Mouse (Mus musculus) limb, embryonic 14.5 days (tissue): ENCODE measurements at regions not wholly inside any gene's neighbourhood (a gene's known extent, or its start where the extent isn't known, plus 50 kb on each side); places are given as distances from the start of the nearest gene placed in this dataset.
"Not testable (repeated sequence)": the region's sequence is repeated elsewhere in the genome, so short reads cannot be mapped to it uniquely, and the experiment has no call there.

ENCODE experiments used
- ATAC-seq: fragments of 200-750 bp; cut with Nextera tagmentation; 2 replicates; pipeline ENCODE4 v1.8.0; 2017; ENCODE audit warnings: low read depth, moderate number of reproducible peaks, moderate TSS enrichment; ENCODE audit not compliant: low FRiP score
- DNase-seq: peaks from one replicate; pipeline ENCODE4 v3.0.0-alpha.2; 2015; ENCODE audit warnings: low spot score
- H3K27ac ChIP-seq: fragments of 300-500 bp; sonication (generic); replicated peaks from 2 replicates; pipeline ENCODE4 v1.5.1; 2014; ENCODE audit warnings: low read depth, mild to moderate bottlenecking, low read length, moderate library complexity, mixed read lengths
- H3K27me3 ChIP-seq: fragments of 300-500 bp; sonication (generic); 2 replicates; pipeline ENCODE4 v1.6.1; 2014; ENCODE audit warnings: low read length, mixed read lengths; ENCODE audit not compliant: control insufficient read depth, insufficient read depth
- H3K36me3 ChIP-seq: fragments of 300-500 bp; sonication (generic); 2 replicates; pipeline ENCODE4 v1.6.1; 2014; ENCODE audit warnings: mild to moderate bottlenecking, low read length, moderate library complexity, mixed read lengths; ENCODE audit not compliant: control insufficient read depth, insufficient read depth
- H3K4me1 ChIP-seq: fragments of 300-500 bp; sonication (generic); 2 replicates; pipeline ENCODE4 v1.6.1; 2014; ENCODE audit warnings: antibody characterized with exemption, low read length, mixed read lengths; ENCODE audit not compliant: control insufficient read depth, insufficient read depth
- H3K4me2 ChIP-seq: fragments of 300-500 bp; sonication (generic); replicated peaks from 2 replicates; pipeline ENCODE4 v1.6.1; 2014; ENCODE audit warnings: low read depth, mild to moderate bottlenecking, low read length, moderate library complexity; ENCODE audit not compliant: severe bottlenecking
- H3K4me3 ChIP-seq: fragments of 300-500 bp; sonication (generic); replicated peaks from 2 replicates; pipeline ENCODE4 v1.5.1; 2014; ENCODE audit warnings: low read length
- H3K9ac ChIP-seq: fragments of 300-500 bp; sonication (generic); 2 replicates; pipeline ENCODE4 v1.6.1; 2014; ENCODE audit warnings: mild to moderate bottlenecking, low read depth, low read length, moderate library complexity; ENCODE audit not compliant: severe bottlenecking
- H3K9me3 ChIP-seq: fragments of 300-500 bp; sonication (generic); 2 replicates; pipeline ENCODE4 v1.6.1; 2016; ENCODE audit warnings: low read length; ENCODE audit not compliant: control insufficient read depth
- POLR2A ChIP-seq: fragments of 200-500 bp; IDR thresholded peaks from 2 replicates; pipeline ENCODE4 v1.8.0; 2012; ENCODE audit warnings: inconsistent platforms, mild to moderate bottlenecking, moderate library complexity, borderline replicate concordance; ENCODE audit not compliant: insufficient read depth, insufficient read length; ENCODE audit errors: extremely low read depth
- WGBS: fragments of 180-500 bp; shearing (Covaris S2); extraction: QIAGEN DNeasy Blood & Tissue Kit; methylation state at CpG from one replicate; pipeline ENCODE4 v1.1.7; 2014; 5-methylcytosine and 5-hydroxymethylcytosine counted together

DNA sequence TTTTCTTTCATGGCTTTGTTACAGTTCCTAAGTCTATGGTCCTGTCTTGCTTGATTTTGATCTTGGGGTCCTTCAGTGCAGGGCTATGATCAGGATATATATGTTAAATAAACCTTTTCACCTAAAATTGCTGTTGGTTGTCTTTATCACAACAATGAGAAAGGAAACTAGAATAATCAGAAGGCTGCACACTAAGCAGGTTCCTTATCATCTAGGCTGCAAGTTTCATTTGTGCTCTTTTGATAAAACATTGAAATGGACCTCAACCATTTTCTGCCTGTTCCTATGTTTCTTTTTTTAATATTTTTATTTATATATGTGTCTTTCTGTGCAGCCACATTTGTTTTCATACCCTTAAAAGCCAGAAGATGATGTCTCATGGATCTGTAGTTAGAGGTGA lies 137.3 kb upstream of the 1700008P02Rik start:
- Histone ChIP-seq H3K27me3 (no peaks in the 10 kb centered on the region), H3K4me1 (no peaks in the 10 kb centered on the region), H3K27ac (no peak overlapping the region), H3K9ac (no peak overlapping the region), H3K36me3 (no peaks in the 10 kb centered on the region), H3K4me2 (no peak overlapping the region), H3K4me3 (no peak overlapping the region), H3K9me3 (no peaks in the 10 kb centered on the region)
- DNase-seq (no peak), ATAC-seq (no peak)
- no peak for TF ChIP-seq POLR2A

DNA sequence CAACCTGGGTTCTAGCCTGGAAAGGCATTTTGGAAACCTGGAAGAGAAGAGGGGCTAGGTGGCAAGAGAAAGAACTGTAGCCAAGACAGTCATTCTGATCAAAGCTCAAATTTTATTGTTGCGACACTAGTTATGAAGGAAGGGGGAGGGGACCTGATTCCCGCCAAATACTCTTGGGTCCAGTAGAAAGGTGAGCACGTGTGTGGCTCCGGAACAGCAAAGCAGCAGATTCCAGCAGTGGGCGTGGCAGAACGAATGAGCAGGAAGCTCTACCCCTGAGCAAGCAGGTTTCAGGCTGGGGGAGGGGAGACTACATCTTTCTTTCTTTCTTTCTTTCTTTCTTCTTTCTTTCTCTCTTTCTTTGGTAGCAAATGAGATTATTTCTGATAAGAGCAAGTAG lies 130.5 kb upstream of the 1700008P02Rik start:
- 73% methylated on average over 6 of the region's 6 CpGs for WGBS
- H3K27ac ChIP-seq, H3K9me3 ChIP-seq, DNase-seq, H3K4me2 ChIP-seq, H3K9ac ChIP-seq, ATAC-seq, H3K27me3 ChIP-seq, H3K4me1 ChIP-seq, H3K4me3 ChIP-seq, H3K36me3 ChIP-seq: not testable (repeated sequence)

- DNase-seq = no peak
- H3K4me1 ChIP-seq = 0 out of 2 replicates have a peak, but pooled peaks cover 7% of the 10 kb centered on the region
- no peak overlapping the region for H3K4me2 ChIP-seq
- no peak overlapping the region for H3K4me3 ChIP-seq
- H3K36me3 ChIP-seq = no peaks in the 10 kb centered on the region
- no peak for ATAC-seq
- no peaks in the 10 kb centered on the region for H3K27me3 ChIP-seq
- H3K27ac ChIP-seq = no peak overlapping the region
- WGBS = 55% methylated on average over 5 of the region's 5 CpGs
- no peaks in the 10 kb centered on the region for H3K9me3 ChIP-seq
- TF ChIP-seq POLR2A = no peak
- no peak overlapping the region for H3K9ac ChIP-seq
Observed at GRCm38 (mm10) chr3:6731372-6732297, 111.4 kb upstream of the 1700008P02Rik start.

DNA sequence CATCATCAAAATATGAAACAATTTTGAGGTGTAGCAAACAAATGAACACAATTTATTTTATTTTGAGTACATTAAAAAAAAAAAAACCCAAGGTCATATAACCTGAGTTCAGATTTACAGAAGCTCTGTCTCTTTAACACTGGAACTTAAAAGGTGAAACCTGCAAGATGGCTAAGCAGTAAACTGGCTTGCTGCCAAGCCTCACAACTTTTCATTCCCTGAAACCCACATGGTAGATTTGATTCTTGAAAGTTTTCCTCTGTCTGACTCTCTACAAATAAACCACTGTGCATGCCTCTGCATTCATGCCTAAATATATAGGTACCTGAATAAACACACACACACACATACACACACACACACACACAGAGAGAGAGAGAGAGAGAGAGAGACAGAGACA lies 109.8 kb upstream of the 1700008P02Rik start:
- no peak for ATAC-seq
- H3K9ac ChIP-seq = no peak overlapping the region

GRCm38 (mm10) chr3:6683679-6684078 lies 63.4 kb upstream of the 1700008P02Rik start:
- Histone ChIP-seq H3K27me3 (no peaks in the 10 kb centered on the region), H3K9ac (no peak overlapping the region), H3K4me1 (no peaks in the 10 kb centered on the region), H3K4me3 (no peak overlapping the region), H3K9me3 (no peaks in the 10 kb centered on the region), H3K4me2 (no peak overlapping the region), H3K27ac (no peak overlapping the region), H3K36me3 (no peaks in the 10 kb centered on the region)
- TF ChIP-seq POLR2A = no peak
- WGBS = 49% methylated on average over 2 of the region's 2 CpGs
- ATAC-seq (no peak), DNase-seq (no peak)

More for the DNA sequence above, 109.8 kb upstream of the 1700008P02Rik start:
- Histone ChIP-seq H3K27ac (no peak overlapping the region), H3K27me3 (no peaks in the 10 kb centered on the region), H3K36me3 (no peaks in the 10 kb centered on the region), H3K4me2 (no peak overlapping the region), H3K4me3 (no peak overlapping the region), H3K9me3 (no peaks in the 10 kb centered on the region), H3K4me1 (0 out of 2 replicates have a peak, but pooled peaks cover 7% of the 10 kb centered on the region)
- peak; percentile 75 for DNase-seq
- no peak for TF ChIP-seq POLR2A

DNA sequence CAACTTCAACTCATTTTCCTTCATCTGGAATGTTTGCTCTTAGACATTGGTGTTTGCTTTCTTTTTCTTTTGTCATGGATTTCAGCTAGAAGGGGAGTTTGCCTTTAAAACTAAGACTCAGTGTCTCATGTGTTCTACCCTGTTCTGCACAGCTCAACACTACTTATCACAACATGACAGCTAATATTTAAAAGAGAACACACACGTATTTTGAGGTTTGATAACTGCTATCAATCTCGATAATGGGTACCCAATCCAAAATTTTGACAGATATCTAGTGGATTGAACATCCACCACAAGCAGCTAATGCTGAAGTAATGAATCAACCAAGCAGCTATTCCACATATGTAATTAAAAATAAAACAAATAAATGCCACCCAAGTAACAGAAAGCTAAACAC lies 61.2 kb upstream of the 1700008P02Rik start:
- Histone ChIP-seq H3K4me3 (no peak overlapping the region), H3K4me2 (no peak overlapping the region), H3K27me3 (no peaks in the 10 kb centered on the region), H3K27ac (no peak overlapping the region), H3K4me1 (no peaks in the 10 kb centered on the region), H3K36me3 (no peaks in the 10 kb centered on the region), H3K9ac (no peak overlapping the region), H3K9me3 (no peaks in the 10 kb centered on the region)
- DNase-seq = no peak
- no peak for TF ChIP-seq POLR2A
- ATAC-seq = no peak
- WGBS = 85% methylated on average over 2 of the region's 2 CpGs
